Mouse (Mus musculus) urinary bladder, postnatal 10 days (tissue): ENCODE measurements around the gene Purb.
"Not testable (repeated sequence)": the region's sequence is repeated elsewhere in the genome, so short reads cannot be mapped to it uniquely, and the experiment has no call there.

Experiments
- DNase-seq: peaks from one replicate; pipeline ENCODE4 v3.0.0; 2022; ENCODE audit warnings: low spot score

Purb gene

GRCm38 (mm10) chr11:6484244-6484959 lies 8.7 kb upstream of the Purb start:
- DNase-seq, result no peak

DNA sequence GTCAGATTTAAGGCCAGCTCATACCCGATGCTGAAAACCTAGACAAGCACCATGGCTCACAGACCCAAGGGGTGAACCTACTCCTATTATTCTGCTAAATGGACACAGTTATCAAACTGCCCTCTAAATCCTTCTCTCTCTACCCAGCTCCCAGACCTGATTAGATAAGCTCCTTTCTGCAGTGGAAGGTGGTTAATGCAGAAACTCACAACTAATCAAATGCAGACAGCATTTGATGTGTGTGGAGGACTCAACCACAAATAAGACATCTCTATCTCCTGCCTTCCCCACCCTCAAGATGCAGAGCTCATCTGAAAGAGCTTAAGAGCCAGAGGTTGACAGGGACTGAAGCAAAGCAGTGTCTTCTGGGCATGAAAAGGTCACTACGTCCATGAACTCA lies 7.4 kb upstream of the Purb start:
- DNase-seq, result no peak

DNA sequence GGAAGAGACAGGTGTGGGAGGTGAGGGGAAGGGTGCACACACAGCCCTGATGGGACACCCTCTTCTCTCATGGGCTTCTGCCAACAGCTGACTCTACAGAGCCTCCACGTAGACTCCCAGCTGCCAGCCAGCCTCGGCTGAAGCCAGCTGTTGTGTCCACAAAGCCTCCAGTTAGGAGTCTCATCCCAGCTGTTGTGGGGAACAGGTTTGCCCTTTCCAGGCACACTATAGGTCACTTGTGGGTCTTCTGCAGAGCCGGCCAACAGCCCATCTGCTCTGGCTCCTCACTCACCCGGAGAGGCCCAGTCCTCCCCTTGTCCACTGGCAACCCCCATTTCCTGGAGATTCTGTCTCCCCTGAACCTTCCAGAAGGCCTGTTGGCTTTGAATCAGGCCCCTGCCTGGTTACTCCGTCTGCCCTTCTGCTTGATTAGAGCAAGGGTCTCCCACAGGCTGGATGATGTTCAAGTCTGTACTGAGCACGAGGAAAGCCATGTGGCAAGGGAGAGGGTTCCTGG lies 6.0 kb upstream of the Purb start:
- no peak for DNase-seq

GRCm38 (mm10) chr11:6480681-6481405 lies 5.1 kb upstream of the Purb start:
- DNase-seq, result no peak

- no peak for DNase-seq
Observed at GRCm38 (mm10) chr11:6480191-6480590, 4.5 kb upstream of the Purb start.

DNA sequence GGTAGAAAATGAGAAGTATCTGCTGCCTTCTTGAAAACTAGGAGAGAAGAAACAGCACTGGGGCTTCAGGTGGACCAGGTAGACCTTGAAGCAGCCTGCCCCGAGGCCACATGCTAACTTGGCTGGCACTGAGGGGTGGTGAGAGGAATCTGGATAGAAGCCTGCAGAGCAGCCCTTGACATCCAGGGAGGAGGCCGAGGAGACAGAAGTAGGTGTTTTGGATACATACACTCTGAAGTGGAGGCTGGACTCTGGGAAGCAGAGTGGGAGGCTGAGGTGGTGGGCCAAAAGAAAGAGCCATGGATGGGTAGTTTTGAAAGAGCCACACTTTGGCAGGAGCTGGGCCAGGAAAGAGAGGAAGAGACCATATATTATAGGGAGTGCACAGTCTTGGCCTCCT lies 3.5 kb upstream of the Purb start:
- DNase-seq, result no peak

- no peak for DNase-seq
Observed at GRCm38 (mm10) chr11:6477350-6477749, 1.6 kb upstream of the Purb start.

DNA sequence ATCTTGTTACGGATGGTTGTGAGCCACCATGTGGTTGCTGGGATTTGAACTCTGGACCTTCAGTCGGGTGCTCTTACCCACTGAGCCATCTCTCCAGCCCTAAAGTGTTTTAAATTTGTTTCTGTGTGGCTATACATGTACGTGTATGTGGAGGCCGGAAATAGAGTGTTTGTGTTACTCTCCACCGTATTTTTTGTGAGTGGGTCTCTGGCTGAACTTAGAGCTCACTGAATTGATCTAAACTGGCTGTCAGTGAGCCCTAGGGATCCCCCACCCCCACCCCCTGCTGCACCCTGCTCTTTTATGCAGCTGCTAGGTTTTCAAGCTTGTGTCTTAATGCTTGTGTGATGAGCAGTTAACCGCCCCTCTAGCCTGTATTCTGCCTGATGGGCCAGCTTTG lies 1.2 kb upstream of the Purb start:
- DNase-seq, result no peak

GRCm38 (mm10) chr11:6474874-6475731 lies 614 bp downstream of the Purb start:
- no peak for DNase-seq

DNA sequence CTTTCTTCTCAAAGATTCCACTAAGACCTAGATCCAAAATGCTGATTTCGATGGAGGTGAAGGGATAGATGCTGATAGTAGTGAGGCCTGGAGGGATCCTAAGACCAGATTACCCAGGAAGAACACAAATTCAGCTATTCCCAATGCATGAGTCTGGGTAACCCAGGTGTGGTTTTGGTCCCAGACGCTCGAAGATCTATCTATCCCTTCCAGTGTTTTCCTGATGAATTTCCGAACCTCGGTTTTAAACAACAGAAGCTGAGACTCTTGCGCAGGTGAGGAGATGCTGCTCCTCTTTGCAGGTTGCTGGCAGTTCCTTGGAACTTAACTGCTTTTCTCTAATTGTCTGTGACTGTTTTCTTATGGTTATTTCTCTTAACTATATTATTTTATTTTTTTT lies 1.3 kb downstream of the Purb start:
- DNase-seq, result no peak

- DNase-seq, result no peak
Observed at GRCm38 (mm10) chr11:6472076-6472475, 3.6 kb downstream of the Purb start.

GRCm38 (mm10) chr11:6471493-6471892 lies 4.2 kb downstream of the Purb start:
- DNase-seq, result no peak

DNA sequence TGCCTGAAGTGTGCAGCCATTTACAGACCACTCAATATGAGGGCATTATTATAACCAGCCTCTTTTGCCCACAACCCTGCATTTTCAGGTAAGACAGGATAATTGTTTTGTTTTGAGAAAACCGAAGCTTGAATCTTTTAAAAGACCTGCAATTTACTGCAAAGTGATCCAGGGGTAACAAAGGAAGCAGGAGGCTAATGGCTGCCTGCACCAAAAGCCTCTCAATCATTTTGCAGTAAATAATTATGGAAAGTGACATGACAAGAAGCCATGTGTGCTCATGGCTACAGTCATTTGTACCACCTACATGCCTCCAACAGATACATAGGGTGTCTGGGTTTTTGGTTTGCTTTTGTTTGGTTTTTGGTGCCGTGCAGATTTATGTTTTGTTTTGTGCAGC lies 4.7 kb downstream of the Purb start:
- no peak for DNase-seq

GRCm38 (mm10) chr11:6468541-6468940 lies 7.2 kb downstream of the Purb start:
- no peak for DNase-seq

DNA sequence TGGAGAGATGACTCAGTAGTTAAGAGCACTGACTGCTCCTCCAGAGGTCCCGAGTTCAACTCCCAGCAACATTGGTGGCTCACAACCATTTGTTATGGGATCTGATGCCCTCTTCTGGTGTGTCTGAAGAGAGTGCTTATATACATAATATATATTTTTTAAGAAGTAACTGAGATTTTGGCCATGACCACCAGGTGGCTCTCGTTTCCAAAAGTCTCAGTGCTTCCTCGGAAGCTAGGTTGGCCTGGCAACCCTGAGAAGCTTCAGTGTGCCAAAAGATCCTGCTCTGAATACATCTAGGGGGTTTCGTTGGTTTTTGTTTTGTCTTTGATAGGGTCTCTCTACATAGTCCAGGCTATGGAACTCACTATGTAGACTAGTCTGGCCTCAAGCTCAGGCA lies 10.6 kb downstream of the Purb start:
- DNase-seq, result no peak

- no peak for DNase-seq
Observed at GRCm38 (mm10) chr11:6463159-6463837, 12.4 kb downstream of the Purb start.

DNA sequence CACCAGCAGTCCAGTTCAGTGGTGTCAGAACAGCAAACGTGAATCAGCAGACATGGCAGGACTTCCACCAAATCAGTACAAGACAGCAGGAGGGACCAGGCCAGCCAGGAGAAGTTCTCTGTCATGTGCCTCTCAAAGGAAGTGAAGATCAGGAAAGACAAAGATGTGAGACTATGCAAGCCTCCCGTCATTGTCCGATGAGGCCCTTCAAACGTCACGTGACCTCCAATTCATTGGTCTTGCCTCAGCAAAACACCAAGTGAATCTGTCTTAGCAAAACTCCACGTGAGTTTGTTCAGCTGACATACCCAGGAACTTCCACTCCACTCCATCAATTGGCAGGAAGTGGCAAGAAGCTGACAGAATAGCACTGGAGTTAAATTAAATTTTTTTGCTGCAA lies 19.6 kb downstream of the Purb start:
- DNase-seq, result no peak

GRCm38 (mm10) chr11:6448155-6448554 lies 27.6 kb downstream of the Purb start:
- not testable (repeated sequence) for DNase-seq

- DNase-seq, result no peak
Observed at GRCm38 (mm10) chr11:6447493-6447892, 28.2 kb downstream of the Purb start.

- DNase-seq, result no peak
Observed at GRCm38 (mm10) chr11:6445951-6446350, 29.8 kb downstream of the Purb start.

GRCm38 (mm10) chr11:6445441-6445840 lies 30.3 kb downstream of the Purb start:
- no peak for DNase-seq
